Comparison of ENCODE assay signal across 9 mouse cellular contexts in genomic region chr7:127814241-127814921, GRCm38 (mm10). TPM values are rescaled to one million over a fixed set of nuclear protein-coding genes. Genes with fewer than 3 reads are reported as not detected.
DNase-seq lines count a peak whose midpoint lies in the region; ATAC-seq and TF ChIP-seq lines count a peak whose summit lies in the region.
"Had no signal": no experiment of that assay in that cellular context is flagged by ENCODE, and none has a peak within 500 bp of the region (broad histone marks: within the 10 kb centered on the region; RNA-seq: fewer than 3 reads in every experiment).

No protein-coding gene starts in this region.

- WGBS in intestine, embryonic 15.5 days: 75% methylated on average over 19 of the region's 19 CpGs
- 76% methylated on average over 19 of the region's 19 CpGs for WGBS in intestine, postnatal 0 days
- 39% methylated on average over 19 of the region's 19 CpGs for WGBS in lung, adult 2 months

- H3K36me3 ChIP-seq in intestine, embryonic 15.5 days: no peaks in the 10 kb centered on the region
- no peaks in the 10 kb centered on the region for H3K36me3 ChIP-seq in intestine, postnatal 0 days (ENCODE audit: control insufficient read depth, insufficient read depth)

- no peaks in the 10 kb centered on the region for H3K4me1 ChIP-seq in intestine, embryonic 15.5 days (replicated peaks)
- H3K4me1 ChIP-seq in intestine, postnatal 0 days (replicated peaks; ENCODE audit: control insufficient read depth, insufficient read depth, low read length): no peaks in the 10 kb centered on the region
- H3K4me1 ChIP-seq in lung, adult 2 months (ENCODE audit: control insufficient read depth, insufficient read depth, low read length): no peaks in the 10 kb centered on the region; the same call in 1 of the 2 replicates

- no peak overlapping the region for H3K4me3 ChIP-seq in intestine, embryonic 15.5 days (replicated peaks)
- H3K4me3 ChIP-seq in intestine, postnatal 0 days (ENCODE audit: low read depth, low read length): no peak overlapping the region
- peak overlapping the region; percentile 38 for H3K4me3 ChIP-seq in lung, adult 2 months (replicated peaks; ENCODE audit: extremely low read depth, low read depth, low read length)
- H3K4me3 ChIP-seq: embryonic facial prominence, embryonic 12.5 days had no signal

- peak; percentile 97 for DNase-seq in cerebellum, adult 9-11 months
- DNase-seq in heart, adult 9 months (ENCODE audit: low spot score in 2 of 2): peak; percentile 78 to 90
- DNase-seq in kidney, postnatal 4 days: peak; percentile 61
- peak; percentile 41 for DNase-seq in lung, adult 2 months
- no peak for DNase-seq in spleen, adult 12 weeks (ENCODE audit: low spot score)
- no peak for DNase-seq in thymus, postnatal 25 days

- H3K27ac ChIP-seq in intestine, embryonic 15.5 days: peak overlapping the region; percentile 29; the same call in 1 of the 2 replicates
- no peak overlapping the region for H3K27ac ChIP-seq in intestine, postnatal 0 days (ENCODE audit: low read depth, low read length)
- H3K27ac ChIP-seq: embryonic facial prominence, embryonic 12.5 days had no signal

- no peak for ATAC-seq in intestine, embryonic 15.5 days
- ATAC-seq in intestine, postnatal 0 days: no peak

- TF ChIP-seq POLR2A in lung, adult 2 months (IDR thresholded peaks at IDR 0.05; ENCODE audit: borderline replicate concordance, extremely low read depth, low read depth, low read length): no peak

- TF ChIP-seq CTCF in intestine, postnatal 0 days (IDR thresholded peaks at IDR 0.05; ENCODE audit: low read depth): no peak
- TF ChIP-seq CTCF in lung, adult 2 months (IDR thresholded peaks at IDR 0.05; ENCODE audit: insufficient read depth, low read length): no peak

- H3K9me3 ChIP-seq in intestine, embryonic 15.5 days: no peaks in the 10 kb centered on the region
- no peaks in the 10 kb centered on the region for H3K9me3 ChIP-seq in intestine, postnatal 0 days (ENCODE audit: control insufficient read depth)
- H3K9me3 ChIP-seq: embryonic facial prominence, embryonic 12.5 days had no signal

- no peaks in the 10 kb centered on the region for H3K27me3 ChIP-seq in intestine, embryonic 15.5 days (replicated peaks)
- H3K27me3 ChIP-seq in intestine, postnatal 0 days (replicated peaks; ENCODE audit: control insufficient read depth, insufficient read depth, low read length): no peaks in the 10 kb centered on the region
- H3K27me3 ChIP-seq: embryonic facial prominence, embryonic 12.5 days had no signal

- H3K9ac ChIP-seq in intestine, embryonic 15.5 days: no peak overlapping the region
- H3K9ac ChIP-seq in intestine, postnatal 0 days (ENCODE audit: low read depth, low read length): no peak overlapping the region
- H3K9ac ChIP-seq: embryonic facial prominence, embryonic 12.5 days had no signal

- H3K4me2 ChIP-seq in intestine, embryonic 15.5 days (replicated peaks): no peak overlapping the region
- H3K4me2 ChIP-seq in intestine, postnatal 0 days (replicated peaks; ENCODE audit: low read depth): no peak overlapping the region
- H3K4me2 ChIP-seq: embryonic facial prominence, embryonic 12.5 days had no signal

RNA-seq across cellular contexts. Expression of gene Stx4a, which starts 9.7 kb away (rescaled TPM):
- polyA plus RNA-seq in intestine, embryonic 15.5 days (2015; fragmentation: Nextera tagmentation; extraction: Ambion mirVana): 40.6 and 40.7 TPM in 2 replicates
- polyA plus RNA-seq in intestine, postnatal 0 days (2015; fragmentation: Nextera tagmentation; extraction: Ambion mirVana): 38.9 and 46.6 TPM in 2 replicates
- 63.5 and 77.9 TPM in 2 replicates for polyA plus RNA-seq in lung, adult 2 months (2012; rRNA removed)

RNA-seq across cellular contexts. Expression of gene Stx1b, which starts 10.0 kb away (rescaled TPM):
- 3.2 and 3.4 TPM in 2 replicates for polyA plus RNA-seq in intestine, embryonic 15.5 days (2015; fragmentation: Nextera tagmentation; extraction: Ambion mirVana)
- 0.74 and 1.1 TPM in 2 replicates for polyA plus RNA-seq in intestine, postnatal 0 days (2015; fragmentation: Nextera tagmentation; extraction: Ambion mirVana)
- polyA plus RNA-seq in lung, adult 2 months (2012; rRNA removed): 5.1 and 7.6 TPM in 2 replicates

RNA-seq across cellular contexts. Expression of gene Hsd3b7, which starts 14.0 kb away (rescaled TPM):
- 28.0 and 31.2 TPM in 2 replicates for polyA plus RNA-seq in intestine, embryonic 15.5 days (2015; fragmentation: Nextera tagmentation; extraction: Ambion mirVana)
- 35.2 and 37.3 TPM in 2 replicates for polyA plus RNA-seq in intestine, postnatal 0 days (2015; fragmentation: Nextera tagmentation; extraction: Ambion mirVana)
- polyA plus RNA-seq in lung, adult 2 months (2012; rRNA removed): 79.4 and 81.7 TPM in 2 replicates

RNA-seq across cellular contexts. Expression of gene Gm49388, which starts 29.0 kb away (rescaled TPM):
- not detected in 2 replicates for polyA plus RNA-seq in intestine, embryonic 15.5 days (2015; fragmentation: Nextera tagmentation; extraction: Ambion mirVana)
- not detected in 2 replicates for polyA plus RNA-seq in intestine, postnatal 0 days (2015; fragmentation: Nextera tagmentation; extraction: Ambion mirVana)
- not detected in 2 replicates for polyA plus RNA-seq in lung, adult 2 months (2012; rRNA removed)
- polyA plus RNA-seq: embryonic facial prominence, embryonic 12.5 days had no signal

RNA-seq across cellular contexts. Expression of gene Setd1a, which starts 37.9 kb away (rescaled TPM):
- 15.2 and 17.4 TPM in 2 replicates for polyA plus RNA-seq in intestine, embryonic 15.5 days (2015; fragmentation: Nextera tagmentation; extraction: Ambion mirVana)
- polyA plus RNA-seq in intestine, postnatal 0 days (2015; fragmentation: Nextera tagmentation; extraction: Ambion mirVana): 9.7 and 9.9 TPM in 2 replicates
- 10.8 and 15.6 TPM in 2 replicates for polyA plus RNA-seq in lung, adult 2 months (2012; rRNA removed)

Comparison
In these comparisons a context has a peak if more than half of its experiments do, and no peak if none do; other contexts are left out.
1. DNase-seq: peak in cerebellum, adult 9-11 months (single experiment), heart, adult 9 months (2 of 2), kidney, postnatal 4 days (2 of 2) and lung, adult 2 months (single experiment); none in spleen, adult 12 weeks (single experiment) and thymus, postnatal 25 days (single experiment).